In genomic region chr10:110242128-110242561, GRCm38 (mm10) we compare ENCODE assay signal across 10 mouse cellular contexts.
DNase-seq lines count a peak whose midpoint lies in the region; ATAC-seq lines count a peak whose summit lies in the region.
"Had no signal": no experiment of that assay in that cellular context is flagged by ENCODE, and none has a peak within 500 bp of the region (broad histone marks: within the 10 kb centered on the region; RNA-seq: fewer than 3 reads in every experiment).

No protein-coding gene starts in this region.

- no peak overlapping the region for H3K4me2 ChIP-seq in neural tube, embryonic 11.5 days (ENCODE audit: low read depth)
- no peak overlapping the region for H3K4me2 ChIP-seq in heart, embryonic 13.5 days

- no peak overlapping the region for H3K9ac ChIP-seq in neural tube, embryonic 11.5 days (ENCODE audit: low read length)
- no peak overlapping the region for H3K9ac ChIP-seq in heart, embryonic 13.5 days

- no peaks in the 10 kb centered on the region for H3K27me3 ChIP-seq in neural tube, embryonic 11.5 days (ENCODE audit: control insufficient read depth, insufficient read depth, low read length)
- H3K27me3 ChIP-seq in heart, embryonic 13.5 days (replicated peaks): no peaks in the 10 kb centered on the region

- DNase-seq in neural tube, embryonic 11.5 days (ENCODE audit: low spot score): peak; percentile 28
- DNase-seq in neural tube, embryonic 10.5 days (ENCODE audit: extremely low spot score, low spot score): no peak
- peak; percentile 34 for DNase-seq in lung, postnatal 25 days (ENCODE audit: low spot score)
- DNase-seq in right cerebral cortex, postnatal 4 days: no peak
- DNase-seq in spleen, postnatal 14 days (ENCODE audit: low spot score in 2 of 2): no peak
- no peak for DNase-seq in urinary bladder, adult 2 months (ENCODE audit: low spot score)
- no peak for DNase-seq in yolk sac, embryonic 10.5 days (ENCODE audit: low spot score)
- DNase-seq: kidney, adult 8-10 months had no signal

- H3K27ac ChIP-seq in neural tube, embryonic 11.5 days (ENCODE audit: low read depth, low read length): no peak overlapping the region
- peak overlapping the region; percentile 51 for H3K27ac ChIP-seq in heart, embryonic 13.5 days (replicated peaks)
- H3K27ac ChIP-seq: limb, embryonic 10.5 days had no signal

- 56% methylated on average over 3 of the region's 3 CpGs for WGBS in neural tube, embryonic 11.5 days
- 38% methylated on average over 3 of the region's 3 CpGs for WGBS in heart, embryonic 13.5 days

- peak; percentile 68 for ATAC-seq in neural tube, embryonic 11.5 days (ENCODE audit: insufficient read depth, low FRiP score, low TSS enrichment)
- ATAC-seq in heart, embryonic 13.5 days (ENCODE audit: extremely low read depth, insufficient number of reproducible peaks, low FRiP score, low TSS enrichment): no peak

- no peak overlapping the region for H3K4me3 ChIP-seq in neural tube, embryonic 11.5 days (ENCODE audit: low read depth, low read length)
- H3K4me3 ChIP-seq in heart, embryonic 13.5 days: no peak overlapping the region
- H3K4me3 ChIP-seq: limb, embryonic 10.5 days had no signal

- H3K4me1 ChIP-seq in neural tube, embryonic 11.5 days (ENCODE audit: control insufficient read depth, insufficient read depth, low read length): no peaks in the 10 kb centered on the region
- peaks cover 23% of the 10 kb centered on the region for H3K4me1 ChIP-seq in heart, embryonic 13.5 days
- H3K4me1 ChIP-seq: limb, embryonic 10.5 days had no signal

- no peaks in the 10 kb centered on the region for H3K9me3 ChIP-seq in neural tube, embryonic 11.5 days (ENCODE audit: control insufficient read depth, low read length)
- H3K9me3 ChIP-seq in heart, embryonic 13.5 days: no peaks in the 10 kb centered on the region
- H3K9me3 ChIP-seq: limb, embryonic 10.5 days had no signal

- H3K36me3 ChIP-seq in neural tube, embryonic 11.5 days (ENCODE audit: control insufficient read depth, insufficient read depth, low read length): no peaks in the 10 kb centered on the region
- H3K36me3 ChIP-seq in heart, embryonic 13.5 days: no peaks in the 10 kb centered on the region
- H3K36me3 ChIP-seq: limb, embryonic 10.5 days had no signal

Comparison
In these comparisons a context has a peak if more than half of its experiments do, and no peak if none do; other contexts are left out.
1. DNase-seq: peak in neural tube, embryonic 11.5 days (single experiment) and lung, postnatal 25 days (single experiment); none in neural tube, embryonic 10.5 days (single experiment), right cerebral cortex, postnatal 4 days (single experiment), spleen, postnatal 14 days (0 of 2), urinary bladder, adult 2 months (single experiment) and yolk sac, embryonic 10.5 days (single experiment).